Comparison of ENCODE assay signal across 8 mouse cellular contexts in genomic region chr17:12118131-12118530, GRCm38 (mm10). TPM values are rescaled to one million over a fixed set of nuclear protein-coding genes. Genes with fewer than 3 reads are reported as not detected.
A peak's percentile ranks its signal among the peaks of the same experiment; 100 is the strongest.
DNase-seq lines count a peak whose midpoint lies in the region; ATAC-seq and TF ChIP-seq lines count a peak whose summit lies in the region.

No protein-coding gene starts in this region.

- peak overlapping the region; percentile 71 for H3K9ac ChIP-seq in intestine, embryonic 14.5 days (ENCODE audit: low read length)
- H3K9ac ChIP-seq in liver, postnatal 0 days (replicated peaks), result peak overlapping the region; percentile 77

- peak overlapping the region; percentile 68 for H3K4me3 ChIP-seq in left cerebral cortex, adult 2 months
- peak overlapping the region; percentile 74 for H3K4me3 ChIP-seq in embryonic facial prominence, embryonic 10.5 days
- peak overlapping the region; percentile 55 for H3K4me3 ChIP-seq in intestine, embryonic 14.5 days (ENCODE audit: low read depth, low read length)
- peak overlapping the region; percentile 74 for H3K4me3 ChIP-seq in liver, postnatal 0 days (ENCODE audit: low read depth, low read length)

- intact Hi-C loops in left cerebral cortex, adult 2 months (cut with DNase I), result loop anchor here (2.0 kb wide), 2 partner anchors 75 to 95 kb away; no protein-coding TSS in a partner anchor
- intact Hi-C loops in left cerebral cortex, postnatal 36 days (cut with DNase I), result loop anchor here (2.0 kb wide), 1 partner anchor 93 kb away; no protein-coding TSS in a partner anchor

- no peak for TF ChIP-seq CTCF in left cerebral cortex, adult 2 months (IDR thresholded peaks at IDR 0.05)
- no peak for TF ChIP-seq CTCF in liver, postnatal 0 days (IDR thresholded peaks at IDR 0.05; ENCODE audit: low read depth)

- peaks cover 2% of the 10 kb centered on the region for H3K36me3 ChIP-seq in embryonic facial prominence, embryonic 10.5 days (replicated peaks)
- H3K36me3 ChIP-seq in intestine, embryonic 14.5 days (ENCODE audit: control insufficient read depth, insufficient read depth, low read length), result no peaks in the 10 kb centered on the region
- no peaks in the 10 kb centered on the region for H3K36me3 ChIP-seq in liver, postnatal 0 days (replicated peaks; ENCODE audit: insufficient read depth, low read length)

- H3K9me3 ChIP-seq in embryonic facial prominence, embryonic 10.5 days, result 0 out of 2 replicates have a peak, but pooled peaks cover 4% of the 10 kb centered on the region
- 0 out of 2 replicates have a peak, but pooled peaks cover 3% of the 10 kb centered on the region for H3K9me3 ChIP-seq in intestine, embryonic 14.5 days (ENCODE audit: control insufficient read depth, low read length)
- no peaks in the 10 kb centered on the region for H3K9me3 ChIP-seq in liver, postnatal 0 days (ENCODE audit: low read length)

- no peaks in the 10 kb centered on the region for H3K27me3 ChIP-seq in embryonic facial prominence, embryonic 10.5 days (replicated peaks; ENCODE audit: low read depth, poor library complexity, severe bottlenecking)
- H3K27me3 ChIP-seq in intestine, embryonic 14.5 days (replicated peaks; ENCODE audit: control insufficient read depth, insufficient read depth, low read length), result no peaks in the 10 kb centered on the region
- no peaks in the 10 kb centered on the region for H3K27me3 ChIP-seq in liver, postnatal 0 days (ENCODE audit: insufficient read depth, low read length)

- peak overlapping the region; percentile 54 for H3K4me2 ChIP-seq in intestine, embryonic 14.5 days (ENCODE audit: low read length)
- peak overlapping the region; percentile 99 for H3K4me2 ChIP-seq in liver, postnatal 0 days (ENCODE audit: low read depth, low read length)

- H3K27ac ChIP-seq in left cerebral cortex, adult 2 months, result no peak overlapping the region; the same call in 1 of the 2 replicates
- H3K27ac ChIP-seq in embryonic facial prominence, embryonic 10.5 days (replicated peaks), result peak overlapping the region; percentile 97
- H3K27ac ChIP-seq in intestine, embryonic 14.5 days (ENCODE audit: low read depth), result peak overlapping the region; percentile 88; the same call in 1 of the 2 replicates
- H3K27ac ChIP-seq in liver, postnatal 0 days (ENCODE audit: low read depth), result peak overlapping the region; percentile 85

- WGBS in embryonic facial prominence, embryonic 10.5 days, result 9% methylated on average over 9 of the region's 9 CpGs
- WGBS in intestine, embryonic 14.5 days, result under 1% methylated on average over 9 of the region's 9 CpGs
- WGBS in liver, postnatal 0 days (ENCODE audit: insufficient replicate concordance), result 4% methylated on average over 9 of the region's 9 CpGs

- no peak for TF ChIP-seq EP300 in liver, postnatal 0 days (IDR thresholded peaks at IDR 0.05; ENCODE audit: low read depth)

- ATAC-seq in intestine, embryonic 14.5 days (replicated peaks; ENCODE audit: low FRiP score, low TSS enrichment, low read depth), result 0 out of 2 replicates have a peak, but pooled peaks have one; percentile 7
- no peak for ATAC-seq in liver, postnatal 0 days

- H3K4me1 ChIP-seq in embryonic facial prominence, embryonic 10.5 days, result peaks cover 26% of the 10 kb centered on the region
- peaks cover 10% of the 10 kb centered on the region for H3K4me1 ChIP-seq in intestine, embryonic 14.5 days (replicated peaks; ENCODE audit: control insufficient read depth, insufficient read depth, low read length)
- H3K4me1 ChIP-seq in liver, postnatal 0 days (ENCODE audit: insufficient read depth), result peaks cover 12% of the 10 kb centered on the region; the same call in 1 of the 2 replicates

- DNase-seq in left cerebral cortex, adult 2 months (ENCODE audit: extremely low spot score in 1 of 2, low spot score in 2 of 2), result no peak
- no peak for DNase-seq in left cerebral cortex, postnatal 36 days (ENCODE audit: low spot score in 2 of 2)
- DNase-seq in embryonic facial prominence, embryonic 10.5 days (ENCODE audit: low spot score), result no peak
- DNase-seq in intestine, embryonic 14.5 days (ENCODE audit: low spot score), result peak; percentile 66
- DNase-seq in liver, postnatal 0 days, result no peak
- peak; percentile 22 for DNase-seq in thymus, postnatal 0 days (ENCODE audit: low spot score)
- DNase-seq in layer of hippocampus, postnatal 36 days, result no peak
- DNase-seq in urinary bladder, postnatal 25 days (ENCODE audit: low spot score), result no peak

RNA-seq across cellular contexts. Expression of gene Agpat4, which starts 0.4 kb away (rescaled TPM):
- 10 to 100 TPM; 55.8 to 59.3 TPM for total RNA-seq in left cerebral cortex, adult 2 months (2021)
- 10 to 100 TPM; 54.1 to 66.5 TPM for total RNA-seq in left cerebral cortex, postnatal 36 days (2021)
- 39.4 and 41.3 TPM in 2 replicates for polyA plus RNA-seq in embryonic facial prominence, embryonic 10.5 days (2016; fragmentation: Nextera tagmentation; extraction: Ambion mirVana)
- 17.7 and 21.7 TPM in 2 replicates for polyA plus RNA-seq in intestine, embryonic 14.5 days (2014; fragmentation: Nextera tagmentation; extraction: Ambion mirVana)
- polyA plus RNA-seq in liver, postnatal 0 days (2015; fragmentation: Nextera tagmentation; extraction: Ambion mirVana), result 9.3 and 10.2 TPM in 2 replicates
- polyA plus RNA-seq in thymus, postnatal 0 days (2015; fragmentation: Nextera tagmentation; extraction: Ambion mirVana), result 7.7 and 11.1 TPM in 2 replicates
- total RNA-seq in layer of hippocampus, postnatal 36 days (2021), result 10 to 100 TPM; 68.8 to 78.9 TPM

Comparison
In these comparisons a context has a peak if more than half of its experiments do, and no peak if none do; other contexts are left out.
1. DNase-seq: peak in intestine, embryonic 14.5 days (single experiment) and thymus, postnatal 0 days (single experiment); none in left cerebral cortex, adult 2 months (0 of 2), left cerebral cortex, postnatal 36 days (0 of 2), embryonic facial prominence, embryonic 10.5 days (single experiment), liver, postnatal 0 days (single experiment), layer of hippocampus, postnatal 36 days (0 of 2) and urinary bladder, postnatal 25 days (single experiment).
2. Peak in every context shown above with its lines, with median percentiles within 50 percentile points of each other: H3K4me3 ChIP-seq.